Mouse (Mus musculus) erythroblast, embryonic 14.5 days (primary cell): ENCODE data around the gene Msl2.

Source experiments
- GATA1 ChIP-seq: IDR thresholded peaks from 2 replicates; pipeline ENCODE4 v1.6.1; 2012; ENCODE audit warnings: low read length, inconsistent platforms, mixed read lengths
- TAL1 ChIP-seq: IDR thresholded peaks from 3 replicates; pipeline ENCODE4 v1.6.1; 2012; ENCODE audit warnings: low read length, inconsistent platforms, mixed read lengths

- TF ChIP-seq GATA1 (no peak), TAL1 (no peak)
Measured at GRCm38 (mm10) chr9:101069781-101070180, 4.1 kb upstream of the Msl2 start.
